Mouse (Mus musculus): ENCODE measurements around the gene D8Ertd738e. TPM values are rescaled to one million over a fixed set of nuclear protein-coding genes. Genes with fewer than 3 reads are reported as not detected.
A peak's percentile ranks its signal among the peaks of the same experiment; 100 is the strongest.

Gene D8Ertd738e
- polyA plus RNA-seq, 1 experiment from 2014 or later = 297 TPM

GRCm38 (mm10) chr8:84223322-84224029, 26.0 kb downstream of the D8Ertd738e start:
- Histone ChIP-seq H3K36me3 (ENCODE audit: control insufficient read depth, insufficient read depth) (peaks cover 42% of the 10 kb centered on the region), H3K9me3 (replicated peaks; ENCODE audit: control insufficient read depth, low read length) (no peaks in the 10 kb centered on the region), H3K27ac (ENCODE audit: low read length) (no peak overlapping the region), H3K27me3 (ENCODE audit: control insufficient read depth, insufficient read depth, low read length) (no peaks in the 10 kb centered on the region), H3K4me1 (ENCODE audit: control insufficient read depth, insufficient read depth, low read length) (no peaks in the 10 kb centered on the region), H3K4me2 (ENCODE audit: low read depth, low read length) (no peak overlapping the region), H3K9ac (ENCODE audit: low read length) (no peak overlapping the region), H3K4me3 (ENCODE audit: low read length) (no peak overlapping the region)
- WGBS = 83% methylated on average over 21 of the region's 21 CpGs
- ATAC-seq (replicated peaks; ENCODE audit: extremely low read depth, insufficient read depth, low FRiP score) = no peak

- Histone ChIP-seq H3K9ac (ENCODE audit: low read length) (no peak overlapping the region), H3K27ac (ENCODE audit: low read length) (peak overlapping the region; percentile 40; the same call in 1 of the 2 replicates), H3K4me1 (ENCODE audit: control insufficient read depth, insufficient read depth, low read length) (no peaks in the 10 kb centered on the region), H3K4me3 (ENCODE audit: low read length) (no peak overlapping the region), H3K36me3 (ENCODE audit: control insufficient read depth, insufficient read depth) (peaks cover 39% of the 10 kb centered on the region), H3K9me3 (replicated peaks; ENCODE audit: control insufficient read depth, low read length) (no peaks in the 10 kb centered on the region), H3K27me3 (ENCODE audit: control insufficient read depth, insufficient read depth, low read length) (no peaks in the 10 kb centered on the region), H3K4me2 (ENCODE audit: low read depth, low read length) (no peak overlapping the region)
- WGBS = 83% methylated on average over 9 of the region's 9 CpGs
- ATAC-seq (replicated peaks; ENCODE audit: extremely low read depth, insufficient read depth, low FRiP score) = no peak
These were observed 26.9 kb downstream of the D8Ertd738e start for GRCm38 (mm10) chr8:84222566-84223165.

GRCm38 (mm10) chr8:84220105-84220504, 29.4 kb downstream of the D8Ertd738e start:
- no peaks in the 10 kb centered on the region for H3K9me3 ChIP-seq (replicated peaks; ENCODE audit: control insufficient read depth, low read length)
- no peak overlapping the region for H3K27ac ChIP-seq (ENCODE audit: low read length)
- H3K27me3 ChIP-seq (ENCODE audit: control insufficient read depth, insufficient read depth, low read length) = no peaks in the 10 kb centered on the region
- ATAC-seq (replicated peaks; ENCODE audit: extremely low read depth, insufficient read depth, low FRiP score) = no peak
- 70% methylated on average over 7 of the region's 7 CpGs for WGBS
- H3K4me1 ChIP-seq (ENCODE audit: control insufficient read depth, insufficient read depth, low read length) = no peaks in the 10 kb centered on the region
- H3K4me3 ChIP-seq (ENCODE audit: low read length) = no peak overlapping the region
- no peak overlapping the region for H3K9ac ChIP-seq (ENCODE audit: low read length)
- H3K4me2 ChIP-seq (ENCODE audit: low read depth, low read length) = no peak overlapping the region
- peaks cover 35% of the 10 kb centered on the region for H3K36me3 ChIP-seq (ENCODE audit: control insufficient read depth, insufficient read depth)

GRCm38 (mm10) chr8:84218143-84218542, 31.4 kb downstream of the D8Ertd738e start:
- Histone ChIP-seq H3K36me3 (ENCODE audit: control insufficient read depth, insufficient read depth) (peaks cover 38% of the 10 kb centered on the region), H3K4me2 (ENCODE audit: low read depth, low read length) (no peak overlapping the region), H3K27ac (ENCODE audit: low read length) (no peak overlapping the region), H3K9me3 (replicated peaks; ENCODE audit: control insufficient read depth, low read length) (no peaks in the 10 kb centered on the region), H3K4me3 (ENCODE audit: low read length) (no peak overlapping the region), H3K27me3 (ENCODE audit: control insufficient read depth, insufficient read depth, low read length) (no peaks in the 10 kb centered on the region), H3K4me1 (ENCODE audit: control insufficient read depth, insufficient read depth, low read length) (no peaks in the 10 kb centered on the region), H3K9ac (ENCODE audit: low read length) (no peak overlapping the region)
- no peak for ATAC-seq (replicated peaks; ENCODE audit: extremely low read depth, insufficient read depth, low FRiP score)
- 93% methylated on average over 5 of the region's 5 CpGs for WGBS

GRCm38 (mm10) chr8:84217206-84217605, 32.3 kb downstream of the D8Ertd738e start:
- H3K36me3 ChIP-seq (ENCODE audit: control insufficient read depth, insufficient read depth) = peaks cover 38% of the 10 kb centered on the region
- WGBS = 94% methylated on average over 11 of the region's 11 CpGs

GRCm38 (mm10) chr8:84213277-84213676, 36.2 kb downstream of the D8Ertd738e start:
- Histone ChIP-seq H3K36me3 (ENCODE audit: control insufficient read depth, insufficient read depth) (peaks cover 45% of the 10 kb centered on the region), H3K9me3 (replicated peaks; ENCODE audit: control insufficient read depth, low read length) (no peaks in the 10 kb centered on the region), H3K4me1 (ENCODE audit: control insufficient read depth, insufficient read depth, low read length) (peaks cover 19% of the 10 kb centered on the region), H3K27me3 (ENCODE audit: control insufficient read depth, insufficient read depth, low read length) (no peaks in the 10 kb centered on the region), H3K9ac (ENCODE audit: low read length) (no peak overlapping the region), H3K4me2 (ENCODE audit: low read depth, low read length) (no peak overlapping the region), H3K27ac (ENCODE audit: low read length) (no peak overlapping the region), H3K4me3 (ENCODE audit: low read length) (no peak overlapping the region)
- 81% methylated on average over 4 of the region's 4 CpGs for WGBS
- no peak for ATAC-seq (replicated peaks; ENCODE audit: extremely low read depth, insufficient read depth, low FRiP score)

More at GRCm38 (mm10) chr8:84217206-84217605, 32.3 kb downstream of the D8Ertd738e start:
- no peaks in the 10 kb centered on the region for H3K27me3 ChIP-seq (ENCODE audit: control insufficient read depth, insufficient read depth, low read length)
- no peaks in the 10 kb centered on the region for H3K4me1 ChIP-seq (ENCODE audit: control insufficient read depth, insufficient read depth, low read length)
- H3K9me3 ChIP-seq (replicated peaks; ENCODE audit: control insufficient read depth, low read length) = no peaks in the 10 kb centered on the region
- no peak overlapping the region for H3K9ac ChIP-seq (ENCODE audit: low read length)
- H3K27ac ChIP-seq (ENCODE audit: low read length) = no peak overlapping the region
- H3K4me2 ChIP-seq (ENCODE audit: low read depth, low read length) = no peak overlapping the region
- ATAC-seq (replicated peaks; ENCODE audit: extremely low read depth, insufficient read depth, low FRiP score) = no peak
- no peak overlapping the region for H3K4me3 ChIP-seq (ENCODE audit: low read length)

GRCm38 (mm10) chr8:84211881-84212563, 37.5 kb downstream of the D8Ertd738e start:
- H3K4me2 ChIP-seq (ENCODE audit: low read depth, low read length) = no peak overlapping the region
- no peak for ATAC-seq (replicated peaks; ENCODE audit: extremely low read depth, insufficient read depth, low FRiP score)

GRCm38 (mm10) chr8:84211202-84211601, 38.3 kb downstream of the D8Ertd738e start:
- peak overlapping the region; percentile 33; the same call in 1 of the 2 replicates for H3K9ac ChIP-seq (ENCODE audit: low read length)
- no peak overlapping the region for H3K4me2 ChIP-seq (ENCODE audit: low read depth, low read length)
- H3K36me3 ChIP-seq (ENCODE audit: control insufficient read depth, insufficient read depth) = peaks cover 40% of the 10 kb centered on the region
- no peaks in the 10 kb centered on the region for H3K27me3 ChIP-seq (ENCODE audit: control insufficient read depth, insufficient read depth, low read length)
- WGBS = 70% methylated on average over 3 of the region's 3 CpGs
- no peak for ATAC-seq (replicated peaks; ENCODE audit: extremely low read depth, insufficient read depth, low FRiP score)
- H3K4me3 ChIP-seq (ENCODE audit: low read length) = no peak overlapping the region
- peak overlapping the region; percentile 33 for H3K27ac ChIP-seq (ENCODE audit: low read length)
- no peaks in the 10 kb centered on the region for H3K9me3 ChIP-seq (replicated peaks; ENCODE audit: control insufficient read depth, low read length)
- H3K4me1 ChIP-seq (ENCODE audit: control insufficient read depth, insufficient read depth, low read length) = peaks cover 30% of the 10 kb centered on the region

More at GRCm38 (mm10) chr8:84211881-84212563, 37.5 kb downstream of the D8Ertd738e start:
- H3K9me3 ChIP-seq (replicated peaks; ENCODE audit: control insufficient read depth, low read length) = no peaks in the 10 kb centered on the region
- WGBS = 91% methylated on average over 31 of the region's 31 CpGs
- peaks cover 43% of the 10 kb centered on the region for H3K36me3 ChIP-seq (ENCODE audit: control insufficient read depth, insufficient read depth)
- H3K27ac ChIP-seq (ENCODE audit: low read length) = no peak overlapping the region
- no peak overlapping the region for H3K4me3 ChIP-seq (ENCODE audit: low read length)
- H3K9ac ChIP-seq (ENCODE audit: low read length) = no peak overlapping the region
- peaks cover 30% of the 10 kb centered on the region for H3K4me1 ChIP-seq (ENCODE audit: control insufficient read depth, insufficient read depth, low read length)
- H3K27me3 ChIP-seq (ENCODE audit: control insufficient read depth, insufficient read depth, low read length) = no peaks in the 10 kb centered on the region

All from heart, embryonic 16.5 days (tissue).